Mouse (Mus musculus): ENCODE results near the gene Timm22. TPM values are rescaled to one million over a fixed set of nuclear protein-coding genes. Genes with fewer than 3 reads are reported as not detected.

Gene Timm22
- total RNA-seq, 2 experiments from 2014 or later: 13.9 to 21.3 TPM

DNA sequence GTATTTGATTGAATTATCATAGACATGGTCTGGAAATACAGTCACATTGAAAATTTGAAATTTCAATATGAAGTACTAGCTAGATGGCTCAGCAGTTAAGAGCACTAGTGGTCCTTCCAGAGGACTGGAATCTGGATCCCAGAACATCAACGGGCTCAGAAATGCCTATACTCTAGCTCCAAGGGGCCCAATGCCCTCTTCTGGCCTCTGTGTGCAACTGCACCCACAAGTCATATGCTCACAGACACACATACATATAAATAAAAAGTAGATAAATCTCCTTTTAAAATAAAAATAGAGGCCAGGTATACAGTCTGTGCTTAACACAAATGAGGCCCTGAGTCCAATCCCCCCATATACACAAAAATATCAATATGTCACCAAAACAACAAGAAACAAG lies 19.7 kb upstream of the Timm22 start:
- ATAC-seq (replicated peaks; ENCODE audit: poor library complexity, severe bottlenecking): no peak

DNA sequence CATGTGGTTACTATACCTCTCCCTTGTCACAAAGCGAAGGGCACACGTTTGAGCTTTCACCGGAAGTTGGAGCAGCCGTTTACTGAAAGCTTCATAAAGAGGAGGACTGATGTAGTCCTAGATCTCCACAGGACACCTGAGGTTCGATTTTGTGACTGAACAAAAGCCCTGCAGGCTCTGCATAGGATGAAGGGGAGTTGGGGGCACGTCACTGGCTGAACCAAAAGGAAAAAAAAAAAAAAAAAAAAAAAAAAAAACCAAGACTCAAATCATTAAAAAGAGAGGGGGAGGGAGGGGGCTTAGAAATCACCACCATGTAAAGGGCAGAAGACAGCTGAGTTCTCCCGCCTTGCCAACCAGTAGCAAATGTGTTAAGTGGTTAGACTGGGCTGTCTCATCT lies 18.0 kb upstream of the Timm22 start:
- no peak for ATAC-seq (replicated peaks; ENCODE audit: poor library complexity, severe bottlenecking)

DNA sequence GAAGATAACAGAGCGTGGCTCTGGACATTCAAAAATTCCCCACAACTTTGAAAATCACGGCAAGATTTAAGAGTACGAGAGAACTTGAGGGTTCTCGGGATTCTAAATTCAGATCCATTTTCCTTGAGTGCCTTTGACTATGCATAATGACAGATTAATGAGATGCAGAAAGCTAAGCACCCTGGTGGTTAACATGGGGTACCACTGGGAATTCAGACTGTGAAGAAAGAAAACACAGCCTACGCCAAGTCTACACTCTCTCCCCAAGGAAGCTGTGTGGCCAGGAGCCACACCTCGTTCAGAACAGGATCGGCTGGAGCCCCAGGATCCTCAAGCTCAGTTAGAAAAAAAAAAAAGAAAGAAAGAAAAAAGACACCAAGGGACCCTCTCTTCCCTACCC lies 14.2 kb upstream of the Timm22 start:
- no peak for ATAC-seq (replicated peaks; ENCODE audit: poor library complexity, severe bottlenecking)

DNA sequence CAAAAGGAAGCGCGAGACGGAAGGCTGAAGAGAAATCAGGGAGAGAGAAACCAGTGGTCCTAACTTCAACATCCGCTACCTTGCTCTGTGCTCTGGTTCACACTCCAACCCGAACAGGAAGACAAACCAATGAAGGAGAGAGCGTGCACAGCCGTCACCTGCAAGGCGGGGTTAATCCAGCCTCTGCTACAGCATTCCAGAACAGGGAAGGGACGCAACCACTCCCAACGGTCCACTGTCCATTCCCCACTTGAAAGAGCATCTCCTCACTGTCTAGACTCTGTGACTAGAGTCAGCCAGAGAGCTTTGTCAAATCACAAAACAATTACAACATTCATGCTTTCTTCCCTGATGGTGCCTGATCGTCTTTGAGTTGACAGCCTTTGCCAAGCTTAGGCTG lies 13.8 kb upstream of the Timm22 start:
- ATAC-seq (replicated peaks; ENCODE audit: poor library complexity, severe bottlenecking): no peak

DNA sequence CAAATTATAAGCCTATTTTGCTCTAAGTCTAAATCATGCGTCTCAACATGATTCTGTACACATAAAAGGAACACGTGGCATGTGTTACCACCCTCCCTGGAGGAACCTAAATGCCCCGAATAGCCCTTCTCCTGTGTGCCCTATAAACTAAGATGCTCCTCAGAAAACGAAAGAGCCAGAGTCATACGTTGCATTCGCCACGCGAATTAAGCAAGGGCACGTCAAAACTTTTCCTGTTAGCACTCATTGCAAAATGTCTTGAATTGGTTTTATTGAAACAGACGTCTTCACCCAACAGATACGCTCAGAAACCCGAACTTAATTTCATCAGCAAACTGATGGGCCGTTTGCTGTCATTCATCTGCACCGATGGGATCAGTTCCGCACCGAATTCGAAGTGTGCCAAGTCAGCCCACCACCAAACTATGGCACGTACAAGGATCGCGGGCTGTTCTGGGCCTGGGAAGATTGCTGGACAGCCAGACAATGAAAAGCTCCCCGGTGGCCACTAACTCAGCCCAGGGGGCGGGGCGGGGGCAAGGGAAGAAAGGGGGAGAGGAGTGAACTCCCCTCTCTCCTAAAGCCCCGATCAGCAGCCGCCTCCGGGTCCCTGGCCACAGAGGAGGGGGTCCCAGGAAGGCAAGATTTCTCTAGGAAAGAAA lies 9.0 kb upstream of the Timm22 start:
- ATAC-seq (replicated peaks; ENCODE audit: poor library complexity, severe bottlenecking): peak; percentile 54

DNA sequence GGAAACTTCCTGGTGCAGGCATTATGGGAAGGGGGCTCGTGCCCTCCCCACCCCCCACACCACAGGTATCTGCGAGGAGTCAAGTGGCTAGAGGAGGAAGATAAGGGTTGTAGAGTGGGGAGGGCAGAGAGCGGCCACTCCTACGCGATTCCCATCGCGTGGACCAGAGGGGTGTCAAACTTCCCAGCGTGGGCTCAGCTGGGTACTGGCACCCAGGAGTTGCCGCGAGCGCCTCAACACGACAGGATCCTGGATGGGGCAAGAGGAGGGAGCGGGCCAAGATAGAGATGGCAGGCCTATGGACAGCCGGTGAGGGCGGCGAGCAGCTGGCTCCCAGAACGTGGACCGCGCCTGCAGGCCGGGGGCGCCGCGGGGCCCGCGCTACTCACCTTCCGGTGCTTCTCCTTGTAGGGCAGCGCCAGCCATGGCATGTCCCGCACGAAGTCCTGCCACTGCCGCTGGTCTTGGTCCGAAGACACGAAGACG lies 8.4 kb upstream of the Timm22 start:
- peak; percentile 15 for ATAC-seq (replicated peaks; ENCODE audit: poor library complexity, severe bottlenecking)

DNA sequence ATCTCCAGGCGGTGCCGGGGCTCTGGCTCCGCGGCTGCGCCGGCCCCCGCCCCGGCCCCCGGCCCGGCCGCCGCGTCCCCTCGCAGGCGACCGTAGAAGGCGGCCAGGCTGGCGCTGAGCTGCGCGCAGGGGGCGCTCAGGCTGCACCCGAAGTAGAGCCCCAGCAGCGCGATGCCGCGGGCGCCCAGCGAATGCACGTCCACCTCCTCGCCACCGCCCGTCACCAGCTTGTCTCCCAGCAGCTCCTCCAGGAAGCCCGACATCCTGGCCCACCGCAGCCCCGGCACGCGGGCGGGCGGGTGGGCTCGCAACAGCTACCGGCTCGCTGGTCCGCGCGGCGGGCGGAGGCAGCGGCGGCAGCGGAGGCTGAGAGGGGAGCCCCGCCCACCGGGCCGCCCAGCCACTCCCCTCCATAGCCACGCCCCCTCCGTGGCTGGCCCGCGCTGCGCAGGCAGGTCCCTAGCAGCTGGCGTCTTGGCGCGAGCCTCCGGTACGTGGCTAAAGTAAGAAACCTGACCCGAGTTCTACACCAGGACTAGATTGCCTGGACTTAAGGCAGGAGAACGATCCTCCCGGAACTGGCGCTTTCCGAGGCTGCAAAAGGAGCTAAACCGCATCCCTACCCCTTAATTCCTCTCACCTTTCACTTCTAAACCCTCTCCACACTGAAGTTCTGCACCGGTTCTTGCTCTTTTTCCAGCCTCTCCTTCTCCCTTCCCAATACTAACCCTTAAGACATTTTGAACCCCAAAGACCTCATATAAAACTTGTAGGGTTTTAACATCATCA lies 7.8 kb upstream of the Timm22 start, which contains the start of gene Nxn:
TSS of gene Nxn (minus strand) at position 343 of the 789 bp plus-strand sequence.
- ATAC-seq (replicated peaks; ENCODE audit: poor library complexity, severe bottlenecking): peak; percentile 78

DNA sequence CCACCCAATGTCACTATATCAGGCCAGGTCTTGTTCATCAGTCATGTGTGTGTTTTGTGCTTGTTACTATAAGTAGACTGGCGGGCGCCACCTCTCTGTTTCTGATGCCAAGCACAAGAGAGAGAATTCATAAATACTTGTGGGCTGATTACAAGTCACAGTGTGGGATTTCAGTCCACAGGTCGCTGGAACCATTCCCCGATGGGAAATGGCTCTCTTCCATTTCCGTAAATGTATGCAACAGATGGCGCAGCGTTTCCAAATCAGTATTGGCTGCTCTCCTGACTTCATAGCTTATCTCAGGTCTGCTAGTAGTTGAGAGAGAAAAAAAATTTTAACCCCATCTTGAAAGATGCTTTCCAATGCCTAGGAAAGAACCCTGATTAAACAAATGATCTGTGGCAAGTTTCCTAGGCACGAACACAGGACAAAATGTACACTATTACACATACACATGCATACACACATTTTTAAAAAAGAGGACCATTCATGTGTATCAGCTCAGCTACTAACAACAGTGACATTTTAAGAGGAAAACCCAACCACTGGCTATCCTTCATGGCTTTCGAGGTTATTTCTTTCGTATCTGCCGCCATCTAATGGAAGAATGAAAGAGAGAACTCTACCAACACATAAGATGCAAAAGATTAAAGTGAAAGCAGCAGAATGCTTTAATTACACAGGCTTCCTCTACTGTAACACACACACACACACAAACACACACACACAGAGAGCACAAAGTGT lies 7.0 kb upstream of the Timm22 start:
- peak; percentile 13; the same call in 1 of the 2 replicates for ATAC-seq (replicated peaks; ENCODE audit: poor library complexity, severe bottlenecking)

DNA sequence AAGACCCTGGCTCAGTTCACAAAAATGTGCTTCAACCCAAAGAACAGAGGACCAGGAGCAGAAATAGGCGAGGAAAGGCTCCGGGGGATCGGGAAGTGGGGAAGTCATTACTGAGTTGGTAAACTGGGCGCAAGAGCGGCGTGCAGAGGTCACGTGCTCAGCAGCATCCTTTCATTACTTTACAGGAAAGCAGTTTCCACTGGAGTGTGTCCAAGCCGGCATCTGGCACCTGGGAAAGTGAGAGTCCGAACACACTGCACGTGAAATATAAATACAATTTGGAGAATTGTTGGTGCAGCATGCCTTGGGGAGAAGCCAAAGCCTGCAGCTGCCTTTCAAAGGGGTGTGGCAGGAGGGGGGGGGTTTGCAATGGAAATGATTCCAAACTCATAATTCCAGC lies 5.4 kb upstream of the Timm22 start:
- ATAC-seq (replicated peaks; ENCODE audit: poor library complexity, severe bottlenecking): no peak

DNA sequence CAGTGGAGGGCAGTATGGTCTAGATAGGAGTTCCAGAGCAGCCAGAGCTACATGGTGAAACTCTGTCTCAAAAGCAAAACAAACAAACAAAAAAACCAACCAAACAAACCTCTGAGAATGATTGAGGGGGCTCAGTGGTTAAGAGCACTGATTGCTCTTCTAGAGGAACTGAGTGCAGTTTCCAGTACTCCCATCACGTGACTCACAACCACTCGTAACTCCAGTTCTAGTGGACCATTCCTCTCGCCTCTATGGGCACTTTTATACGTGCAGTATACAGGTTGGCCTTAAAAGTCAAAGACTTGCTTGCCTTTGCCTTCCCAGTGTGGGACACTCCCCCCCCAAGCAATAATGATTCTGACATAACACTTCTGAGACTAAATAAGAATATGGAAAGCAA lies 1.6 kb upstream of the Timm22 start:
- no peak for ATAC-seq (replicated peaks; ENCODE audit: poor library complexity, severe bottlenecking)

DNA sequence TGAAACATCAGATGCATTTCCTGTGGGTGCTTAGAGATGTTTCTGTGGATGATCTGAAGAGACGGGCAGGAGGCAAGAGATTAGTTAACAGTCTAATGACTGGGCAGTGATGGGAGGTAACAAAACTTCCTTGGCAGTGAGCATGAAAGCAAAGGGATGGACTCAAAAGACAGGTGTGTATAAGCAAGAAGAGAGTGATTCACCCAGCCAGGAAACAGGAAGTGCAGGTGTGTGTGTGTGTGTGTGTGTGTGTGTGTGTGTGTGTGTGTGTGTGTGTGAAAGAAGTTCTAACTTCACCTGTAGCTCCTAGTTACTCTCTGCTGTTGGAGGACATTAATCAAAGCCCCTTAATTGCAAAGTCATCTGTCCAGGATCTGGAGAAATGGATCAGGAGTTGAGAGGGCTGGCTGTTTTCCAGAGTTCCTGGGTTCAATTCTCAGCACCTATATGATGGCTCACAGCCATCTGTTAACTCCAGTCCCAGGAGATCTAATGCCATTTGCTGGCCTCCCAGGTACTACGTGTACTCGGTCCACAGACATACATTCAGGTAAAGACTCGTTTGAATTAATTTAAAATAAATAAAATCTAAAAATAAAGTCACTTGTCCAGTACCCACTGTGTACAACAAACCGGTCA lies 1.0 kb upstream of the Timm22 start:
- no peak for ATAC-seq (replicated peaks; ENCODE audit: poor library complexity, severe bottlenecking)

DNA sequence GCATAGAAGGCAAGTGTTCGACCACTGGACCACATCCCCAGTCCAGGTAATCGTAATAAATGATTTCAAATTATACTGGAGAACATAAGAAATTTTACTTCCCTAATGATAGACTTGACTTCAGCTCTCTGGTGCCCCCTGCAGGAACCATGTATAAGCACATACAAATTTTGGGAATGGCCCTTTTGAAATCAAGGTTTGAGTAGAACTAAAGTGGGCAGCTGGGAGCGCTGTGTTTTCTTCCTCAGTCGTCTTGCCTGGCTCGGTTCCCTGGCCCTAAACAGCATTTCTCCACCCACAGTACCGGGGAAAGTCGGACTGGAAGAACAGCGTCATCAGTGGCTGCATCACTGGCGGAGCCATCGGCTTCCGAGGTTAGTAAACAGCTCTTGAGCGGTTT lies 4.1 kb downstream of the Timm22 start:
- ATAC-seq (replicated peaks; ENCODE audit: poor library complexity, severe bottlenecking): no peak

DNA sequence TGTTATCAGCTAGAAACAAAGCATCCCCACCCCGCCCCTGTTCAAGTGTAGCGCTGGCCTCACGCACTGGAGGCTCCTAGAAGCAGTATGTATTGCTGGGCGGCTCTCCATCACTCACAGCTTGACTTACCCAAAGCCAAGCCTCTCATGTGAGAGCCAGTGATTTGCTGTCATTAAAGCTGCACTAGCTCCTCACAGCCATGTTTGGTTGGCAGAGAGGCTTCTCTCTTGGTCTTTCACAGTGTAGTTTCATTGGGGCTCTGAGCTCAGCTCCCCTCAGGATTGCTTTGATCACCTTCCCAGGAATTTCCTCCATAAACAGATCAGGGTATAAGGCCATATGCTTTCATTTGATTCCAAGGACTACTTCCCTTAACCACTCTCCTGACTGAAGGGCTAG lies 6.5 kb downstream of the Timm22 start:
- ATAC-seq (replicated peaks; ENCODE audit: poor library complexity, severe bottlenecking): no peak

DNA sequence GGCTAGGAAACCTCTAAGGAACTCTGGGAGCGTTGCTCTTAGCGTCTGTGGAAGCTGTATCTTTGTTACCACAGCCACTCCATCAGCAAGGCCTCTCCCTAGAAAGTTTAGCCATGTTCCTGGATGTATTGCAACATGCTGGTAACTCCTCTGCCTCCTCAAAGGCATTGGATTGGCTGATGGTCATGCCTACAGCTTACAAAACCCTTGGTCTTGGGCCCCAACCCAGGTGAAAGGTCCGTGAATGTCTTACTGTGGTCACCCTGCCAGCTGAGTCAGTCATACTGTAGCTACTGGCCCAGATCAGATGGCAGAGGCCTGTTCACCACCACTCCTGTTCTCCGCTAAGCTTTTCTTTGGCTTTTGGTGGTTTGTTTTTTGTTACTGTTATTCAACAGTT lies 8.2 kb downstream of the Timm22 start:
- ATAC-seq (replicated peaks; ENCODE audit: poor library complexity, severe bottlenecking): no peak

DNA sequence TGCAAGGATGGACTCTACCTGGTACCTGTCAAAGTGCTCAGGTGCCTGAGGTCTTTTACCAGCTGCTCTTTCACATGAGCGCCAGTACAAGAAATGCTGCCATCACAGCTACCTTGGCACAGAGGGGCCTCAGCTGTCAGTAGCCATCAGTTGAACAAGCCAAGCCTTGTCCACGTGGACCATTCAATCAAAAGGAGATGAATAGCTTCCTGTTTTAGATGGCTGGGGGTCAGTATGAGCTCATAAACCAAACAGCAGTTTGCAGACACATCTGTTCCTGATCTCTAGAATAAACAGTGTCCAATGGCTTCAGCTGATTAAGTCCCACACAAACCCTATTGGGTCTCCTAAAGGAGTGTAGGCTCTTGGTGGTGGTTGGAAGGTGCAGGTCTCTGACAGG lies 9.2 kb downstream of the Timm22 start:
- no peak for ATAC-seq (replicated peaks; ENCODE audit: poor library complexity, severe bottlenecking)

DNA sequence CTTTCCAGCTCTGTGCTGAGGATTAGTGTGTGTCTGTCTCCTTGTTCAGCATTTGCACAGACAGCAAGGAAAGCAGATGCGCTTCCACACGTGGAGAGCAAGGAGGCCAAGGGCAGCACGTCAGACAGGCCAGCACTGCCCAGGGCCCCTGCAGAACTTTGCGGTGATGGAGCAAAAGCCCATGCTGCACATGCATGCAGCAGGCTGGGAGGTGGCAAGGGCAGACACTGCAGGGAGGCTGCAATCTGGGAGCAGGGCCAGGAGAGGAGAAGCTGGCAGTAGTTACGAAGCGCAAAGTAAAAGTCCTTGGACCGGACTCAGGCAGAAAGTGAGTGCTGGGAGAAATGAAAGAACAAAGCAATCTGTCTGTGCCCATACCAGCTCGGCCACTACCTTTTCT lies 11.7 kb downstream of the Timm22 start:
- no peak for ATAC-seq (replicated peaks; ENCODE audit: poor library complexity, severe bottlenecking)

DNA sequence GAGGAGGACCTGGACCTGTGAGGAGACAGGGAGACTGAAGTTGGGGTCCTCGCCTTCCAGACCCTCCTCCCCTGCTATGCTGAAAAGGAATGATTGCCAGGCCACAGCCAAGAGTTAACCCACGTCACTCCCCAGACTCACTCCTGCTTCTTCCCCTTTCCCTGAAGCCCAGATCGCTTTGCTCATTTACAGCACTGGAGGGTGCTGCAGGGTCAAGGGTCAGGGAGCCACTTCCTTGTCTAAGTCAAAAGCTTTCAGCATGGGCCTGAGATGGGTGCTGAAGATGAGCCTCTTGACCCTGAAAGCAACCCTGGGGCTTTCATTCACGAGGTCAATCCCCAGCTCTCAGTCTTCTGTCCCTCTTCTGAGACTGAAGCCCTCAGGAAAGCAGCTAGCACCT lies 12.4 kb downstream of the Timm22 start:
- no peak for ATAC-seq (replicated peaks; ENCODE audit: poor library complexity, severe bottlenecking)

DNA sequence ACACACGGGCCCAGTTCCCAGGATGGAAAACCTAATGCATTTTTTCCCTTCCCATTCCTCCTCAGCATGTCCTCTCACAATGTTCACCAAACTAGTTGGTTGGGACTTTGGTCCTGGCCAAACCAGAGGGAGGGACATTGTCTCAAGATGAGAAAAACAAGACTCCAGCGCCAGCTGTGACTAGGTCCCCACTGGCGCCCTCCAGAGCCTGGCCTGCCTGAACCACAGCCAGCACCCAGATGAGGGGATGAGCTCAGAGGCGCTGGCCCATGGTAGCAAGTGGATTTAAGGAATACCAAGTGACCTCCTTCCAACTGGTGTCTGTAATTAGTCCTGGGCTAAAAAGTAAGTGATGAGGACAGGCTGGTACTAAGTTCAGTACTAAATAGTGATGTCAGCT lies 14.1 kb downstream of the Timm22 start:
- ATAC-seq (replicated peaks; ENCODE audit: poor library complexity, severe bottlenecking): no peak

DNA sequence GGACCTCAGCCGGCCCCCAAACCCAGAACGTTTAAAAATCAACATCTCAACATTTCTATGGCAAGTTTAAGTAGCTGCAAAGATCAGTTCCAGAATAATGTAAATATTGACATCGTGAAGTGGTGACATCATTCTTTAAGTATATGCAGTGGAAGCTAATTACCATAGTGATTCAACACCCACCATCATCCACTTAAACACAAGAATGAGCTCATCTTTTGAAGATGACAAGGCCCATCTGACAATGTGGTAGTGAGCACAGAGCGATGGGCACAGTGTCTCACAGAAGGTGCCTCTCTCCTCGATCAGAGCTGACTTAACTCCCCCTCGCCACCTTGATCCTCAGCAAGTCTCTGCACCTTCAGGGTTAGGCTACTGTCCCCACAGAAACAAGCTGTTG lies 19.0 kb downstream of the Timm22 start:
- ATAC-seq (replicated peaks; ENCODE audit: poor library complexity, severe bottlenecking): no peak

DNA sequence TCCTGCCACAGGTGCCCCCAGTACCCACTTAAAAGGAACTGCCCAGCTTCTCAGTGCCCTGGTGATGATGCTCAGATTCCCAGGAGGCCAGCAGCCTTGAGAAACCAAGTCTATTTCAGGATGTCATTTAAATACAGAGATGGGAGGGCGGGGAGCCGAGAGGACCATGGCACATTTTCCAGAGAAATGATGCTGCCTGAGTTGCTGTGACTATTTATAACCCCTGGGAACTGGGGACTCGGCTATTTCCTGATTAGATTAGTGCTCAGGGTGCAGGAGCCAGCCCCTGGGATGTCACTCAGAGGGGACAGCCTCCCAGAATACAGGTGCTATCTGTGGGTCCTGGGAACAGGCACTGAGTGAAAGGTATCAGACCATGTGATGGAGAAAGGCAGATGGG lies 21.0 kb downstream of the Timm22 start:
- ATAC-seq (replicated peaks; ENCODE audit: poor library complexity, severe bottlenecking): no peak

DNA sequence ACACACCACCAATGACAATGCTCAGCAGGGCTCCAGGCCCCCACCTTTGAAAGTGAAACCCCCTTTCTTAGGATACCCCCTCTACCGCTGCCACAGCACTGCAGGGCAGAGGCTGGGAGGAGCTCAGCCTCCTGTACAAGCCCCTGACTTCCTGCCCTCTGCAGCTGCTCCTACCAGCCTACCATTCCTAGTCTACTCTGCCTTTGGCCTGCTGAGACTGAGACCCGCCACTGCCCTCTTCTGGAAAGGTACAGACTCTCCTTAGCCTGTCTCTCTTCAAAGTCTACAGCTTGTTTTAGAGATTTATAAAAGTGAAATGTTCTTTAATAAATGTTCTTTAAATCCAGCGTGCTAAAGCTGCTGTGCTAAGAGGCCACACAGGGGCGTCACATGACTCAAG lies 22.3 kb downstream of the Timm22 start:
- no peak for ATAC-seq (replicated peaks; ENCODE audit: poor library complexity, severe bottlenecking)
